Mouse (Mus musculus) myocyte (in vitro differentiated cells): Measurements from ENCODE around the gene Gprc5b. TPM values are rescaled to one million over a fixed set of nuclear protein-coding genes. Genes with fewer than 3 reads are reported as not detected.

Experiments used
- H3K27me3 ChIP-seq: one replicate; pipeline ENCODE4 v1.6.1; 2011; ENCODE audit not compliant: control insufficient read depth, insufficient read depth, insufficient read length
- H3K36me3 ChIP-seq: one replicate; pipeline ENCODE4 v1.6.1; 2011; ENCODE audit not compliant: control insufficient read depth, insufficient read depth
- H3K4me2 ChIP-seq: one replicate; pipeline ENCODE4 v1.6.1; 2011; ENCODE audit warnings: low read depth, control low read depth
- H3K4me3 ChIP-seq: one replicate; pipeline ENCODE4 v1.5.1; 2011; ENCODE audit warnings: mild to moderate bottlenecking, control low read depth, moderate library complexity
- H3K79me2 ChIP-seq: one replicate; pipeline ENCODE4 v1.6.1; 2011; ENCODE audit not compliant: control insufficient read depth, insufficient read depth
- H3ac ChIP-seq: one replicate; pipeline ENCODE4 v1.6.1; 2011; ENCODE audit not compliant: control insufficient read depth, insufficient read length
- CEBPB ChIP-seq: IDR thresholded peaks from 2 replicates; pipeline ENCODE4 v1.6.1; 2011; ENCODE audit warnings: mild to moderate bottlenecking, moderate library complexity; ENCODE audit not compliant: poor library complexity, insufficient read depth, severe bottlenecking
- E2F4 ChIP-seq: IDR thresholded peaks from one replicate; pipeline ENCODE4 v1.6.1; 2011; ENCODE audit warnings: mild to moderate bottlenecking, control low read depth, moderate library complexity; ENCODE audit not compliant: insufficient read depth
- MAX ChIP-seq: IDR thresholded peaks from one replicate; pipeline ENCODE4 v1.6.1; 2011; ENCODE audit warnings: low read depth, mild to moderate bottlenecking, control low read depth
- MYOD1 ChIP-seq, 3 experiments: IDR thresholded peaks; one replicate each; pipeline ENCODE4 v1.6.1; 2011; ENCODE audit warnings: control low read depth in 2 of 3, low read depth in 2 of 3, mild to moderate bottlenecking in 2 of 3, moderate library complexity in 1 of 3; ENCODE audit not compliant: insufficient read length in 2 of 3, control insufficient read depth in 1 of 3
- MYOG ChIP-seq, 3 experiments: IDR thresholded peaks; one replicate each; pipeline ENCODE4 v1.6.1; 2011; ENCODE audit warnings: control low read depth in 2 of 3, low read depth in 2 of 3, mild to moderate bottlenecking in 2 of 3; ENCODE audit not compliant: insufficient read length in 2 of 3, control insufficient read depth in 1 of 3, insufficient read depth in 1 of 3
- POLR2A ChIP-seq: IDR thresholded peaks from one replicate; pipeline ENCODE4 v1.6.1; 2011; ENCODE audit warnings: low read depth, mild to moderate bottlenecking, control low read depth, moderate library complexity; ENCODE audit not compliant: insufficient read length
- POLR2AphosphoS2 ChIP-seq: IDR thresholded peaks from one replicate; pipeline ENCODE4 v1.6.1; 2011; ENCODE audit warnings: low read depth, control low read depth; ENCODE audit not compliant: insufficient read length
- REST ChIP-seq: IDR thresholded peaks from one replicate; pipeline ENCODE4 v1.6.1; 2011; ENCODE audit warnings: mild to moderate bottlenecking, control low read depth, moderate library complexity; ENCODE audit not compliant: insufficient read depth, insufficient read length
- SRF ChIP-seq: IDR thresholded peaks from one replicate; pipeline ENCODE4 v1.6.1; 2011; ENCODE audit warnings: low read depth; ENCODE audit not compliant: control insufficient read depth, insufficient read length
- TCF12 ChIP-seq: IDR thresholded peaks from one replicate; pipeline ENCODE4 v1.6.1; 2011; ENCODE audit warnings: mild to moderate bottlenecking, control low read depth; ENCODE audit not compliant: poor library complexity, insufficient read depth, severe bottlenecking
- TCF3 ChIP-seq: IDR thresholded peaks from one replicate; pipeline ENCODE4 v1.6.1; 2011; ENCODE audit warnings: low read depth, control low read depth; ENCODE audit not compliant: insufficient read length
- USF1 ChIP-seq: IDR thresholded peaks from one replicate; pipeline ENCODE4 v1.6.1; 2011; ENCODE audit warnings: low read depth, mild to moderate bottlenecking, control low read depth, moderate library complexity
- polyA plus RNA-seq: library from polyadenylated mRNA; unstranded; fragments of >200 nt; fragmentation: generic; extraction: Trizol; gene quantifications from one replicate; pipeline ENCODE4 v1.2.1, GENCODE M21; 2012; ENCODE audit warnings: missing spikeins

Gprc5b gene
- polyA plus RNA-seq, 1 experiment: 27.5 TPM

- no peak overlapping the region for H3ac ChIP-seq
- no peaks in the 10 kb centered on the region for H3K27me3 ChIP-seq
- peak overlapping the region; percentile 83 for H3K4me2 ChIP-seq
- peak in 1 of 3 experiments; percentile 29 for TF ChIP-seq MYOG (IDR thresholded peaks at IDR 0.05; ENCODE audit: control insufficient read depth in 1 of 3, insufficient read depth in 1 of 3, insufficient read length in 2 of 3, low read depth in 2 of 3)
- TF ChIP-seq MYOD1 (IDR thresholded peaks at IDR 0.05; ENCODE audit: control insufficient read depth in 1 of 3, insufficient read length in 2 of 3, low read depth in 2 of 3): peak in 1 of 3 experiments; percentile 3
- no peak for TF ChIP-seq POLR2A
- no peak overlapping the region for H3K4me3 ChIP-seq
- H3K36me3 ChIP-seq: no peaks in the 10 kb centered on the region
- no peaks in the 10 kb centered on the region for H3K79me2 ChIP-seq
Measured at GRCm38 (mm10) chr7:118928916-118929315, 66.1 kb downstream of the Gprc5b start.

GRCm38 (mm10) chr7:118928316-118928715, 66.7 kb downstream of the Gprc5b start:
- no peak overlapping the region for H3ac ChIP-seq
- no peaks in the 10 kb centered on the region for H3K79me2 ChIP-seq
- no peak overlapping the region for H3K4me2 ChIP-seq
- no peaks in the 10 kb centered on the region for H3K36me3 ChIP-seq
- TF ChIP-seq USF1 (no peak), SRF (no peak), MYOG (IDR thresholded peaks at IDR 0.05; ENCODE audit: control insufficient read depth in 1 of 3, insufficient read depth in 1 of 3, insufficient read length in 2 of 3, low read depth in 2 of 3) (peak in 1 of 3 experiments; percentile 29), TCF12 (no peak)
- no peaks in the 10 kb centered on the region for H3K27me3 ChIP-seq
- H3K4me3 ChIP-seq: no peak overlapping the region

GRCm38 (mm10) chr7:118927279-118927678, 67.7 kb downstream of the Gprc5b start:
- TF ChIP-seq MYOG (IDR thresholded peaks at IDR 0.05; ENCODE audit: control insufficient read depth in 1 of 3, insufficient read depth in 1 of 3, insufficient read length in 2 of 3, low read depth in 2 of 3) (no peak), MAX (no peak), SRF (no peak), E2F4 (no peak), TCF3 (no peak), USF1 (no peak), MYOD1 (IDR thresholded peaks at IDR 0.05; ENCODE audit: control insufficient read depth in 1 of 3, insufficient read length in 2 of 3, low read depth in 2 of 3) (no peak), POLR2AphosphoS2 (no peak), REST (no peak), TCF12 (no peak), POLR2A (no peak), CEBPB (no peak)
- H3K4me2 ChIP-seq: no peak overlapping the region
- no peak overlapping the region for H3K4me3 ChIP-seq
- H3K27me3 ChIP-seq: no peaks in the 10 kb centered on the region
- H3ac ChIP-seq: no peak overlapping the region
- no peaks in the 10 kb centered on the region for H3K79me2 ChIP-seq
- no peaks in the 10 kb centered on the region for H3K36me3 ChIP-seq

GRCm38 (mm10) chr7:118926516-118927260, 68.3 kb downstream of the Gprc5b start:
- H3K4me2 ChIP-seq: no peak overlapping the region
- no peak overlapping the region for H3K4me3 ChIP-seq
- no peaks in the 10 kb centered on the region for H3K36me3 ChIP-seq
- TF ChIP-seq MYOG (IDR thresholded peaks at IDR 0.05; ENCODE audit: control insufficient read depth in 1 of 3, insufficient read depth in 1 of 3, insufficient read length in 2 of 3, low read depth in 2 of 3) (no peak), REST (no peak), MAX (no peak), E2F4 (no peak), USF1 (no peak)
- H3K79me2 ChIP-seq: no peaks in the 10 kb centered on the region
- H3K27me3 ChIP-seq: no peaks in the 10 kb centered on the region
- H3ac ChIP-seq: no peak overlapping the region

GRCm38 (mm10) chr7:118925547-118925946, 69.5 kb downstream of the Gprc5b start:
- Histone ChIP-seq H3ac (no peak overlapping the region), H3K27me3 (no peaks in the 10 kb centered on the region), H3K79me2 (no peaks in the 10 kb centered on the region), H3K36me3 (no peaks in the 10 kb centered on the region), H3K4me2 (no peak overlapping the region), H3K4me3 (no peak overlapping the region)
- TF ChIP-seq E2F4: no peak
- no peak for TF ChIP-seq REST
- no peak for TF ChIP-seq MYOD1 (IDR thresholded peaks at IDR 0.05; ENCODE audit: control insufficient read depth in 1 of 3, insufficient read length in 2 of 3, low read depth in 2 of 3)
- TF ChIP-seq SRF: no peak
- no peak for TF ChIP-seq MYOG (IDR thresholded peaks at IDR 0.05; ENCODE audit: control insufficient read depth in 1 of 3, insufficient read depth in 1 of 3, insufficient read length in 2 of 3, low read depth in 2 of 3)
- no peak for TF ChIP-seq TCF3
- TF ChIP-seq TCF12: no peak
- TF ChIP-seq USF1: no peak
- TF ChIP-seq CEBPB: no peak
- no peak for TF ChIP-seq POLR2A
- TF ChIP-seq MAX: no peak
- no peak for TF ChIP-seq POLR2AphosphoS2
